Comparison of ENCODE assay signal across 8 mouse cellular contexts in the genomic region with DNA sequence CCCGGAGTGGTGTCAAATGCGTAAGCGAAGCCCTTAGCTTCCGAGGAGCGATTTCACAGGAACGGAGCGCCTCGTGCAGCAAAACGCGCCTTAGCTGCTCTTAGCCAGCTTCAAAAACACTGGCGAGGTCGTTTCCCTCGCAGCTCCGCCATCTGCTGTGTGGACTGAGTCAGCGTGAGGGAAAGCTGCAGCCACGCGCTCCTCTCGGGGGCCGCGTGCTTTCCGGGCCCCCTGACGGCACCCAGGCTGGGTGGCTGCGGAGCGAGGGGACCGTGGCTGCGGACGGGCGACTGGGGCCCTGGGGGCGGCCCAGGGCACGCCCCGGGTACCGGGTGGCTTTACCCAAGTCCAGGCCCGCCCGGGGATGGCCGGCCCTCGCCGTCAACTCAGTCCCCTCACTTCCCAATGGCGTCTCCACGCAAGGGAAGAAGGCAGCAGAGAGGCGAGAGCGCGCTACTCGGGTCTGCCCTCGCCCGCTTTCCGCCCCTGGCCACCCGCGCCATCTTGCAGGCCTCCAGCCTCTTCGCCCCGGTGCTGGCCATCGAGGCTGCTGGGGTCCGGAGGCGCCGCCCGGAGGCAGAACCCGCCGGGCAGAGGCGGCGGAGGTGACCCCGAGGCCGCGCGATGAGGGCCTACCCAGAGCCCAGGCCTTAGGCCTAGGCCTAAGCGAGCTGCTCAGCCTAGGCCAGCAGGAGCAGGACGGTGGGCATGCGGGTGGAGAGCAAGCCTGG. TPM values are rescaled to one million over a fixed set of nuclear protein-coding genes. Genes with fewer than 3 reads are reported as not detected.
DNase-seq lines count a peak whose midpoint lies in the region; ATAC-seq and TF ChIP-seq lines count a peak whose summit lies in the region.

No protein-coding gene starts in this region.

- ATAC-seq in heart, embryonic 13.5 days (ENCODE audit: extremely low read depth, insufficient number of reproducible peaks, low FRiP score, low TSS enrichment), result no peak
- ATAC-seq in embryonic facial prominence, embryonic 14.5 days (ENCODE audit: low read depth), result peak; percentile 62
- ATAC-seq in intestine, embryonic 15.5 days, result peak; percentile 57
- peak; percentile 41 for ATAC-seq in stomach, postnatal 0 days (ENCODE audit: low FRiP score, low TSS enrichment)

- no peak overlapping the region for H3K27ac ChIP-seq in heart, embryonic 13.5 days (replicated peaks)
- no peak overlapping the region for H3K27ac ChIP-seq in bone marrow macrophage, adult 2 months (ENCODE audit: insufficient read depth, low read depth, low read length)
- peak overlapping the region; percentile 56 for H3K27ac ChIP-seq in embryonic facial prominence, embryonic 14.5 days (replicated peaks; ENCODE audit: low read depth, low read length)
- no peak overlapping the region for H3K27ac ChIP-seq in intestine, embryonic 15.5 days
- H3K27ac ChIP-seq in midbrain, embryonic 10.5 days (replicated peaks), result peak overlapping the region; percentile 83
- H3K27ac ChIP-seq in stomach, postnatal 0 days (replicated peaks), result no peak overlapping the region

- no peaks in the 10 kb centered on the region for H3K9me3 ChIP-seq in heart, embryonic 13.5 days
- no peaks in the 10 kb centered on the region for H3K9me3 ChIP-seq in embryonic facial prominence, embryonic 14.5 days (ENCODE audit: control insufficient read depth, low read length)
- H3K9me3 ChIP-seq in intestine, embryonic 15.5 days, result no peaks in the 10 kb centered on the region
- H3K9me3 ChIP-seq in midbrain, embryonic 10.5 days (replicated peaks), result no peaks in the 10 kb centered on the region
- no peaks in the 10 kb centered on the region for H3K9me3 ChIP-seq in stomach, postnatal 0 days (ENCODE audit: control insufficient read depth, low read length)

- H3K4me2 ChIP-seq in heart, embryonic 13.5 days, result peak overlapping the region; percentile 84
- peak overlapping the region; percentile 94 for H3K4me2 ChIP-seq in embryonic facial prominence, embryonic 14.5 days (ENCODE audit: low read depth, low read length)
- peak overlapping the region; percentile 90 for H3K4me2 ChIP-seq in intestine, embryonic 15.5 days (replicated peaks)
- H3K4me2 ChIP-seq in stomach, postnatal 0 days (replicated peaks; ENCODE audit: low read depth), result peak overlapping the region; percentile 68

- 10% methylated on average over 66 of the region's 66 CpGs for whole genome bisulfite sequencing in heart, embryonic 13.5 days
- WGBS in embryonic facial prominence, embryonic 14.5 days, result 8% methylated on average over 12 of the region's 66 CpGs
- 9% methylated on average over 65 of the region's 66 CpGs for WGBS in intestine, embryonic 15.5 days
- WGBS in midbrain, embryonic 10.5 days, result 4% methylated on average over 64 of the region's 66 CpGs
- 18% methylated on average over 58 of the region's 66 CpGs for WGBS in stomach, postnatal 0 days

- no peaks in the 10 kb centered on the region for H3K36me3 ChIP-seq in heart, embryonic 13.5 days
- H3K36me3 ChIP-seq in embryonic facial prominence, embryonic 14.5 days (ENCODE audit: control insufficient read depth, insufficient read depth, low read length), result no peaks in the 10 kb centered on the region
- H3K36me3 ChIP-seq in intestine, embryonic 15.5 days, result no peaks in the 10 kb centered on the region
- H3K36me3 ChIP-seq in midbrain, embryonic 10.5 days, result no peaks in the 10 kb centered on the region
- no peaks in the 10 kb centered on the region for H3K36me3 ChIP-seq in stomach, postnatal 0 days (ENCODE audit: control insufficient read depth, insufficient read depth, low read length)

- no peak for TF ChIP-seq CTCF in bone marrow macrophage, adult 2 months (IDR thresholded peaks at IDR 0.05; ENCODE audit: low read depth, low read length)
- TF ChIP-seq CTCF in stomach, postnatal 0 days (IDR thresholded peaks at IDR 0.05; ENCODE audit: low read depth), result peak; percentile 35; the same call in 1 of the 2 replicates

- TF ChIP-seq EP300 in stomach, postnatal 0 days (optimal IDR thresholded peaks at IDR 0.05), result no peak

- peaks cover 24% of the 10 kb centered on the region for H3K4me1 ChIP-seq in heart, embryonic 13.5 days
- 0 out of 2 replicates have a peak, but pooled peaks cover 2% of the 10 kb centered on the region for H3K4me1 ChIP-seq in bone marrow macrophage, adult 2 months (ENCODE audit: control insufficient read depth, insufficient read depth, low read length)
- H3K4me1 ChIP-seq in embryonic facial prominence, embryonic 14.5 days (ENCODE audit: control insufficient read depth, insufficient read depth, low read length), result peaks cover 6% of the 10 kb centered on the region; the same call in 1 of the 2 replicates
- peaks cover 29% of the 10 kb centered on the region for H3K4me1 ChIP-seq in intestine, embryonic 15.5 days (replicated peaks)
- peaks cover 28% of the 10 kb centered on the region for H3K4me1 ChIP-seq in midbrain, embryonic 10.5 days
- H3K4me1 ChIP-seq in stomach, postnatal 0 days (replicated peaks; ENCODE audit: control insufficient read depth, insufficient read depth), result no peaks in the 10 kb centered on the region; the same call in 1 of the 2 replicates

- DNase-seq in heart, adult 9 months (ENCODE audit: low spot score in 2 of 2), result no peak
- DNase-seq in embryonic facial prominence, embryonic 14.5 days (ENCODE audit: low spot score), result peak; percentile 86
- peak; percentile 77 for DNase-seq in midbrain, embryonic 10.5 days (ENCODE audit: low spot score)
- DNase-seq in stomach, postnatal 0 days (ENCODE audit: low spot score), result peak; percentile 34
- DNase-seq in urinary bladder, postnatal 36 days (ENCODE audit: low spot score in 2 of 2), result no peak

- TF ChIP-seq POLR2A in bone marrow macrophage, adult 2 months (IDR thresholded peaks at IDR 0.05; ENCODE audit: borderline replicate concordance, low read depth, low read length), result no peak

- H3K27me3 ChIP-seq in heart, embryonic 13.5 days (replicated peaks), result peaks cover 89% of the 10 kb centered on the region
- peaks cover 72% of the 10 kb centered on the region for H3K27me3 ChIP-seq in embryonic facial prominence, embryonic 14.5 days (replicated peaks; ENCODE audit: control insufficient read depth, insufficient read depth, low read length)
- H3K27me3 ChIP-seq in intestine, embryonic 15.5 days (replicated peaks), result peaks cover 51% of the 10 kb centered on the region
- H3K27me3 ChIP-seq in midbrain, embryonic 10.5 days (ENCODE audit: low read depth, poor library complexity, severe bottlenecking), result peaks cover 91% of the 10 kb centered on the region
- H3K27me3 ChIP-seq in stomach, postnatal 0 days (ENCODE audit: control insufficient read depth, insufficient read depth, low read length), result peaks cover 20% of the 10 kb centered on the region; the same call in 1 of the 2 replicates

- H3K4me3 ChIP-seq in heart, embryonic 13.5 days, result peak overlapping the region; percentile 52
- peak overlapping the region; percentile 15; the same call in 1 of the 2 replicates for H3K4me3 ChIP-seq in bone marrow macrophage, adult 2 months (ENCODE audit: insufficient read depth, low read length)
- H3K4me3 ChIP-seq in embryonic facial prominence, embryonic 14.5 days (ENCODE audit: low read depth, low read length), result peak overlapping the region; percentile 46
- peak overlapping the region; percentile 45 for H3K4me3 ChIP-seq in intestine, embryonic 15.5 days (replicated peaks)
- H3K4me3 ChIP-seq in midbrain, embryonic 10.5 days, result peak overlapping the region; percentile 51
- peak overlapping the region; percentile 41 for H3K4me3 ChIP-seq in stomach, postnatal 0 days (ENCODE audit: low read depth, low read length)

- H3K9ac ChIP-seq in heart, embryonic 13.5 days, result peak overlapping the region; percentile 70
- H3K9ac ChIP-seq in embryonic facial prominence, embryonic 14.5 days (ENCODE audit: low read depth, low read length), result peak overlapping the region; percentile 71
- peak overlapping the region; percentile 17; the same call in 1 of the 2 replicates for H3K9ac ChIP-seq in intestine, embryonic 15.5 days
- no peak overlapping the region for H3K9ac ChIP-seq in stomach, postnatal 0 days (ENCODE audit: low read length)

RNA-seq across cellular contexts. Expression of gene Tbr1, which starts 13.0 kb away (rescaled TPM):
- polyA plus RNA-seq in heart, embryonic 13.5 days (2015; fragmentation: Nextera tagmentation; extraction: Ambion mirVana), result 0.05 and 0.11 TPM in 2 replicates
- 0.40 and 0.59 TPM in 2 replicates for polyA plus RNA-seq in bone marrow macrophage, adult 2 months (2012; ENCODE audit: insufficient read depth, insufficient read length, missing spikeins)
- polyA plus RNA-seq in embryonic facial prominence, embryonic 14.5 days (2014; fragmentation: Nextera tagmentation; extraction: Ambion mirVana), result 0.24 and 0.38 TPM in 2 replicates
- polyA plus RNA-seq in intestine, embryonic 15.5 days (2015; fragmentation: Nextera tagmentation; extraction: Ambion mirVana), result 0.09 TPM in 1 of 2 replicates, not detected in the other
- polyA plus RNA-seq in midbrain, embryonic 10.5 days (2016; fragmentation: Nextera tagmentation; extraction: Ambion mirVana), result 0.23 and 0.26 TPM in 2 replicates
- not detected in 2 replicates for polyA plus RNA-seq in stomach, postnatal 0 days (2015; fragmentation: Nextera tagmentation; extraction: Ambion mirVana)

Comparison
In these comparisons a context has a peak if more than half of its experiments do, and no peak if none do; other contexts are left out.
1. H3K27ac ChIP-seq: peak in embryonic facial prominence, embryonic 14.5 days (single experiment) and midbrain, embryonic 10.5 days (single experiment); none in heart, embryonic 13.5 days (single experiment), bone marrow macrophage, adult 2 months (single experiment), intestine, embryonic 15.5 days (single experiment) and stomach, postnatal 0 days (single experiment).
2. DNase-seq: peak in embryonic facial prominence, embryonic 14.5 days (single experiment), midbrain, embryonic 10.5 days (single experiment) and stomach, postnatal 0 days (single experiment); none in heart, adult 9 months (0 of 2) and urinary bladder, postnatal 36 days (0 of 2).
3. Peak in every context shown above with its lines, with median percentiles within 50 percentile points of each other: H3K4me2 ChIP-seq and H3K4me3 ChIP-seq.